8 mouse cellular contexts compared by ENCODE assay signal in the genomic region with DNA sequence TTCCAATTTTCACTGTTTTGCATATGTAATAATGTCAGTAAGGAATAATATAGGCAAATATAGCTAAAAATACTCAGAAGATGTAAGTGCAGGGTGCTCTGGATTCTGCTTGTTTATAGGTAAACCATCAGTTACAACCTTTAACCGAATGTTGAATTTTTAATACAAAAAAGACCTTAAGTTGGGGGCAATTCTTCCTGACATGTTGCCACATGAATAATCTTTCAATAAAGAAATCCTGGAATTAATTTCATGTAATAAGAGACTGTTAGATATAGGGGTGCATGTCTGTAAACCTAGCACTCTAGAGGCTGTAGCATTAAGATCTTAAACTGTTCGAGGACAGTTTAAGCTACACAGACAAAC. TPM values are rescaled to one million over a fixed set of nuclear protein-coding genes. Genes with fewer than 3 reads are reported as not detected.
DNase-seq lines count a peak whose midpoint lies in the region; ATAC-seq and TF ChIP-seq lines count a peak whose summit lies in the region.

No protein-coding gene starts in this region.

- H3K4me1 ChIP-seq in heart, embryonic 12.5 days (replicated peaks): peaks cover 12% of the 10 kb centered on the region
- peaks cover 6% of the 10 kb centered on the region; the same call in 1 of the 2 replicates for H3K4me1 ChIP-seq in E14TG2a.4 (replicated peaks; ENCODE audit: low read depth, low read length)
- H3K4me1 ChIP-seq in forebrain, embryonic 15.5 days: peaks cover 33% of the 10 kb centered on the region
- H3K4me1 ChIP-seq in liver, embryonic 14.5 days (replicated peaks; ENCODE audit: control insufficient read depth in 2 of 2, insufficient read depth in 2 of 2, low read length in 1 of 2): peaks cover 16 to 30% of the 10 kb centered on the region in 2 experiments

- no peaks in the 10 kb centered on the region for H3K9me3 ChIP-seq in heart, embryonic 12.5 days (replicated peaks)
- H3K9me3 ChIP-seq in E14TG2a.4 (ENCODE audit: low read length): no peaks in the 10 kb centered on the region
- no peaks in the 10 kb centered on the region for H3K9me3 ChIP-seq in forebrain, embryonic 15.5 days
- no peaks in the 10 kb centered on the region for H3K9me3 ChIP-seq in liver, embryonic 14.5 days (ENCODE audit: control insufficient read depth, low read length)

- no peaks in the 10 kb centered on the region for H3K27me3 ChIP-seq in heart, embryonic 12.5 days (replicated peaks)
- peaks cover 21% of the 10 kb centered on the region for H3K27me3 ChIP-seq in E14TG2a.4 (ENCODE audit: insufficient read depth, low read length)
- no peaks in the 10 kb centered on the region for H3K27me3 ChIP-seq in forebrain, embryonic 15.5 days
- no peaks in the 10 kb centered on the region for H3K27me3 ChIP-seq in liver, embryonic 14.5 days (ENCODE audit: control insufficient read depth, insufficient read depth, low read length)

- H3K36me3 ChIP-seq in heart, embryonic 12.5 days: no peaks in the 10 kb centered on the region
- no peaks in the 10 kb centered on the region for H3K36me3 ChIP-seq in E14TG2a.4 (ENCODE audit: insufficient read depth, low read length)
- no peaks in the 10 kb centered on the region for H3K36me3 ChIP-seq in forebrain, embryonic 15.5 days
- peaks cover 10% of the 10 kb centered on the region for H3K36me3 ChIP-seq in liver, embryonic 14.5 days (replicated peaks; ENCODE audit: control insufficient read depth, insufficient read depth, low read depth)

- no peak; the same call in 1 of the 2 replicates for ATAC-seq in heart, embryonic 12.5 days (ENCODE audit: insufficient number of reproducible peaks, low FRiP score)
- no peak for ATAC-seq in forebrain, embryonic 15.5 days (replicated peaks)
- ATAC-seq in liver, embryonic 14.5 days (ENCODE audit: insufficient read depth): no peak

- no peak for DNase-seq in heart, postnatal 14 days
- no peak for DNase-seq in liver, embryonic 14.5 days (ENCODE audit: low read depth in 3 of 3, low spot score in 3 of 3)
- no peak for DNase-seq in frontal cortex, postnatal 10 days (ENCODE audit: low spot score in 2 of 2)
- DNase-seq in right cerebral cortex, postnatal 25 days: no peak
- DNase-seq in urinary bladder, adult 18-20 months (ENCODE audit: low spot score in 2 of 2): no peak

- peak overlapping the region; percentile 93 for H3K4me2 ChIP-seq in heart, embryonic 12.5 days
- peak overlapping the region; percentile 70 for H3K4me2 ChIP-seq in forebrain, embryonic 15.5 days (replicated peaks)
- peak overlapping the region; percentile 86 for H3K4me2 ChIP-seq in liver, embryonic 14.5 days (ENCODE audit: low read depth)

- TF ChIP-seq CTCF in E14TG2a.4 (conservative IDR thresholded peaks at IDR 0.05; ENCODE audit: low read length): no peak
- no peak for TF ChIP-seq CTCF in liver, embryonic 14.5 days (IDR thresholded peaks at IDR 0.05; ENCODE audit: low read depth)

- H3K27ac ChIP-seq in heart, embryonic 12.5 days (ENCODE audit: poor library complexity, severe bottlenecking): no peak overlapping the region
- H3K27ac ChIP-seq in forebrain, embryonic 15.5 days (replicated peaks): no peak overlapping the region
- H3K27ac ChIP-seq in liver, embryonic 14.5 days: peak overlapping the region; percentile 81

- TF ChIP-seq EP300 in liver, embryonic 14.5 days (IDR thresholded peaks at IDR 0.05; ENCODE audit: low read depth): no peak

- H3K4me3 ChIP-seq in heart, embryonic 12.5 days: peak overlapping the region; percentile 91
- peak overlapping the region; percentile 92 for H3K4me3 ChIP-seq in E14TG2a.4 (replicated peaks; ENCODE audit: low read length)
- peak overlapping the region; percentile 90 for H3K4me3 ChIP-seq in forebrain, embryonic 15.5 days
- peak overlapping the region; percentile 71 to 100; a peak in 3 of 4 replicates for H3K4me3 ChIP-seq in liver, embryonic 14.5 days (ENCODE audit: insufficient read depth in 1 of 2, low read depth in 2 of 2, low read length in 2 of 2)

- no peak overlapping the region for H3K9ac ChIP-seq in heart, embryonic 12.5 days
- H3K9ac ChIP-seq in forebrain, embryonic 15.5 days (replicated peaks): peak overlapping the region; percentile 94; the same call in 1 of the 2 replicates
- H3K9ac ChIP-seq in liver, embryonic 14.5 days (replicated peaks): peak overlapping the region; percentile 77

- 39% methylated on average over 2 of the region's 2 CpGs for WGBS in heart, embryonic 12.5 days
- 31% methylated on average over 2 of the region's 2 CpGs for WGBS in forebrain, embryonic 15.5 days
- WGBS in liver, embryonic 14.5 days (ENCODE audit: insufficient replicate concordance): 27% methylated on average over 2 of the region's 2 CpGs

- intact Hi-C loops in heart, postnatal 14 days (cut with DNase I): loop anchor here (2.0 kb wide), 1 partner anchor 23 kb away; a partner anchor contains a TSS

RNA-seq across cellular contexts. Expression of a gene that starts 0.3 kb away (rescaled TPM):
- 0.36 and 0.54 TPM in 2 replicates for polyA plus RNA-seq in heart, embryonic 12.5 days (2016; fragmentation: Nextera tagmentation; extraction: Ambion mirVana)
- under 1 TPM; 0.45 to 0.56 TPM for total RNA-seq in heart, postnatal 14 days (2021)
- polyA plus RNA-seq in forebrain, embryonic 15.5 days (2015; fragmentation: Nextera tagmentation; extraction: Ambion mirVana): 0.24 and 0.28 TPM in 2 replicates
- polyA plus RNA-seq in liver, embryonic 14.5 days (2012; rRNA removed): 0.47 and 0.50 TPM in 2 replicates
- polyA plus RNA-seq in liver, embryonic 14.5 days (2014; fragmentation: Nextera tagmentation; extraction: Ambion mirVana): 0.66 and 0.86 TPM in 2 replicates

RNA-seq across cellular contexts. Expression of a gene that starts 1.2 kb away (rescaled TPM):
- 14.7 and 16.1 TPM in 2 replicates for polyA plus RNA-seq in heart, embryonic 12.5 days (2016; fragmentation: Nextera tagmentation; extraction: Ambion mirVana)
- total RNA-seq in heart, postnatal 14 days (2021): 10 to 100 TPM; 34.7 to 35.0 TPM
- 16.6 and 19.4 TPM in 2 replicates for polyA plus RNA-seq in forebrain, embryonic 15.5 days (2015; fragmentation: Nextera tagmentation; extraction: Ambion mirVana)
- polyA plus RNA-seq in liver, embryonic 14.5 days (2012; rRNA removed): 5.2 and 7.8 TPM in 2 replicates
- 13.7 and 15.3 TPM in 2 replicates for polyA plus RNA-seq in liver, embryonic 14.5 days (2014; fragmentation: Nextera tagmentation; extraction: Ambion mirVana)

RNA-seq across cellular contexts. Expression of a gene that starts 23.1 kb away (rescaled TPM):
- polyA plus RNA-seq in heart, embryonic 12.5 days (2016; fragmentation: Nextera tagmentation; extraction: Ambion mirVana): 106 and 107 TPM in 2 replicates
- total RNA-seq in heart, postnatal 14 days (2021): 10 to 100 TPM; 56.1 to 56.4 TPM
- polyA plus RNA-seq in forebrain, embryonic 15.5 days (2015; fragmentation: Nextera tagmentation; extraction: Ambion mirVana): 61.3 and 63.7 TPM in 2 replicates
- polyA plus RNA-seq in liver, embryonic 14.5 days (2012; rRNA removed): 27.6 and 37.2 TPM in 2 replicates
- 55.2 and 61.5 TPM in 2 replicates for polyA plus RNA-seq in liver, embryonic 14.5 days (2014; fragmentation: Nextera tagmentation; extraction: Ambion mirVana)
